Mouse (Mus musculus): ENCODE data around the gene Tnk1. TPM values are rescaled to one million over a fixed set of nuclear protein-coding genes. Genes with fewer than 3 reads are reported as not detected.

The Tnk1 gene
- polyA plus RNA-seq, 1 experiment from 2014 or later, result 1.1 TPM

- no peak overlapping the region for H3K9ac ChIP-seq (replicated peaks; ENCODE audit: low read length)
- H3K36me3 ChIP-seq (replicated peaks; ENCODE audit: control insufficient read depth, insufficient read depth, low read depth, low read length), result no peaks in the 10 kb centered on the region
- H3K4me1 ChIP-seq (ENCODE audit: control insufficient read depth, insufficient read depth, low read length), result no peaks in the 10 kb centered on the region
- H3K4me3 ChIP-seq (ENCODE audit: low read depth, low read length), result no peak overlapping the region
- H3K9me3 ChIP-seq (replicated peaks; ENCODE audit: control insufficient read depth, low read length), result peaks cover 3% of the 10 kb centered on the region; the same call in 1 of the 2 replicates
- DNase-seq (ENCODE audit: low spot score) (no peak), ATAC-seq (replicated peaks; ENCODE audit: insufficient number of reproducible peaks, low FRiP score, low TSS enrichment, low read depth) (no peak)
- WGBS, result 90% methylated on average over 12 of the region's 12 CpGs
- no peak overlapping the region for H3K4me2 ChIP-seq (ENCODE audit: low read depth, low read length)
- no peaks in the 10 kb centered on the region for H3K27me3 ChIP-seq (ENCODE audit: control insufficient read depth, insufficient read depth, low read length)
- H3K27ac ChIP-seq (replicated peaks; ENCODE audit: low read depth, low read length), result no peak overlapping the region
Observed at GRCm38 (mm10) chr11:69816520-69816919, 42.0 kb downstream of the Tnk1 start.

GRCm38 (mm10) chr11:69815155-69815554 lies 43.4 kb downstream of the Tnk1 start, which contains the start of gene Gm39566:
Gene Gm39566 (minus strand): TSS chr11:69815298.
- Histone ChIP-seq H3K4me1 (ENCODE audit: control insufficient read depth, insufficient read depth, low read length) (no peaks in the 10 kb centered on the region), H3K9me3 (replicated peaks; ENCODE audit: control insufficient read depth, low read length) (peaks cover 3% of the 10 kb centered on the region; the same call in 1 of the 2 replicates), H3K4me2 (ENCODE audit: low read depth, low read length) (no peak within 1 kb of the TSS), H3K27ac (replicated peaks; ENCODE audit: low read depth, low read length) (no peak within 1 kb of the TSS), H3K9ac (replicated peaks; ENCODE audit: low read length) (no peak within 1 kb of the TSS), H3K36me3 (replicated peaks; ENCODE audit: control insufficient read depth, insufficient read depth, low read depth, low read length) (no peaks in the 10 kb centered on the region), H3K27me3 (ENCODE audit: control insufficient read depth, insufficient read depth, low read length) (no peaks in the 10 kb centered on the region), H3K4me3 (ENCODE audit: low read depth, low read length) (no peak within 1 kb of the TSS)
- 61% methylated on average over 10 of the region's 10 CpGs for WGBS
- ATAC-seq (replicated peaks; ENCODE audit: insufficient number of reproducible peaks, low FRiP score, low TSS enrichment, low read depth), result no peak
- no peak for DNase-seq (ENCODE audit: low spot score)

GRCm38 (mm10) chr11:69810280-69810679 lies 48.2 kb downstream of the Tnk1 start:
- Histone ChIP-seq H3K27me3 (ENCODE audit: control insufficient read depth, insufficient read depth, low read length) (0 out of 2 replicates have a peak, but pooled peaks cover 3% of the 10 kb centered on the region), H3K9me3 (replicated peaks; ENCODE audit: control insufficient read depth, low read length) (no peaks in the 10 kb centered on the region; the same call in 1 of the 2 replicates), H3K27ac (replicated peaks; ENCODE audit: low read depth, low read length) (no peak overlapping the region), H3K4me3 (ENCODE audit: low read depth, low read length) (no peak overlapping the region), H3K36me3 (replicated peaks; ENCODE audit: control insufficient read depth, insufficient read depth, low read depth, low read length) (no peaks in the 10 kb centered on the region), H3K4me1 (ENCODE audit: control insufficient read depth, insufficient read depth, low read length) (no peaks in the 10 kb centered on the region), H3K4me2 (ENCODE audit: low read depth, low read length) (no peak overlapping the region), H3K9ac (replicated peaks; ENCODE audit: low read length) (no peak overlapping the region)
- ATAC-seq (replicated peaks; ENCODE audit: insufficient number of reproducible peaks, low FRiP score, low TSS enrichment, low read depth) (no peak), DNase-seq (ENCODE audit: low spot score) (no peak)

GRCm38 (mm10) chr11:69807641-69808040 lies 50.9 kb downstream of the Tnk1 start:
- H3K9ac ChIP-seq (replicated peaks; ENCODE audit: low read length), result no peak overlapping the region
- no peaks in the 10 kb centered on the region for H3K36me3 ChIP-seq (replicated peaks; ENCODE audit: control insufficient read depth, insufficient read depth, low read depth, low read length)
- DNase-seq (ENCODE audit: low spot score) (no peak), ATAC-seq (replicated peaks; ENCODE audit: insufficient number of reproducible peaks, low FRiP score, low TSS enrichment, low read depth) (no peak)
- H3K4me2 ChIP-seq (ENCODE audit: low read depth, low read length), result no peak overlapping the region
- H3K4me1 ChIP-seq (ENCODE audit: control insufficient read depth, insufficient read depth, low read length), result peaks cover 10% of the 10 kb centered on the region
- no peak overlapping the region for H3K4me3 ChIP-seq (ENCODE audit: low read depth, low read length)
- 76% methylated on average over 2 of the region's 2 CpGs for WGBS
- H3K27me3 ChIP-seq (ENCODE audit: control insufficient read depth, insufficient read depth, low read length), result peaks cover 24% of the 10 kb centered on the region
- H3K27ac ChIP-seq (replicated peaks; ENCODE audit: low read depth, low read length), result no peak overlapping the region
- H3K9me3 ChIP-seq (replicated peaks; ENCODE audit: control insufficient read depth, low read length), result no peaks in the 10 kb centered on the region; the same call in 1 of the 2 replicates

GRCm38 (mm10) chr11:69806378-69806777 lies 52.2 kb downstream of the Tnk1 start:
- H3K27me3 ChIP-seq (ENCODE audit: control insufficient read depth, insufficient read depth, low read length), result peaks cover 36% of the 10 kb centered on the region
- no peak overlapping the region for H3K4me3 ChIP-seq (ENCODE audit: low read depth, low read length)
- H3K27ac ChIP-seq (replicated peaks; ENCODE audit: low read depth, low read length), result no peak overlapping the region
- DNase-seq (ENCODE audit: low spot score) (no peak), ATAC-seq (replicated peaks; ENCODE audit: insufficient number of reproducible peaks, low FRiP score, low TSS enrichment, low read depth) (no peak)
- no peak overlapping the region for H3K4me2 ChIP-seq (ENCODE audit: low read depth, low read length)
- no peaks in the 10 kb centered on the region; the same call in 1 of the 2 replicates for H3K9me3 ChIP-seq (replicated peaks; ENCODE audit: control insufficient read depth, low read length)
- no peaks in the 10 kb centered on the region for H3K36me3 ChIP-seq (replicated peaks; ENCODE audit: control insufficient read depth, insufficient read depth, low read depth, low read length)
- no peak overlapping the region for H3K9ac ChIP-seq (replicated peaks; ENCODE audit: low read length)
- WGBS, result 77% methylated on average over 4 of the region's 4 CpGs
- peaks cover 15% of the 10 kb centered on the region for H3K4me1 ChIP-seq (ENCODE audit: control insufficient read depth, insufficient read depth, low read length)

GRCm38 (mm10) chr11:69804972-69805909 lies 53.3 kb downstream of the Tnk1 start, which contains the start of gene Tmem102:
Gene Tmem102 (minus strand): TSS chr11:69805624.
- ATAC-seq (replicated peaks; ENCODE audit: insufficient number of reproducible peaks, low FRiP score, low TSS enrichment, low read depth) (no peak), DNase-seq (ENCODE audit: low spot score) (no peak)
- Histone ChIP-seq H3K36me3 (replicated peaks; ENCODE audit: control insufficient read depth, insufficient read depth, low read depth, low read length) (no peaks in the 10 kb centered on the region), H3K9me3 (replicated peaks; ENCODE audit: control insufficient read depth, low read length) (no peaks in the 10 kb centered on the region; the same call in 1 of the 2 replicates), H3K27ac (replicated peaks; ENCODE audit: low read depth, low read length) (no peak within 1 kb of the TSS), H3K4me2 (ENCODE audit: low read depth, low read length) (peak within 1 kb of the TSS; percentile 94), H3K27me3 (ENCODE audit: control insufficient read depth, insufficient read depth, low read length) (peaks cover 38% of the 10 kb centered on the region), H3K4me3 (ENCODE audit: low read depth, low read length) (no peak within 1 kb of the TSS), H3K4me1 (ENCODE audit: control insufficient read depth, insufficient read depth, low read length) (peaks cover 15% of the 10 kb centered on the region), H3K9ac (replicated peaks; ENCODE audit: low read length) (no peak within 1 kb of the TSS)
- WGBS, result 5% methylated on average over 29 of the region's 29 CpGs

GRCm38 (mm10) chr11:69804652-69804940 lies 53.9 kb downstream of the Tnk1 start:
- Histone ChIP-seq H3K27me3 (ENCODE audit: control insufficient read depth, insufficient read depth, low read length) (peaks cover 38% of the 10 kb centered on the region), H3K4me1 (ENCODE audit: control insufficient read depth, insufficient read depth, low read length) (peaks cover 19% of the 10 kb centered on the region), H3K36me3 (replicated peaks; ENCODE audit: control insufficient read depth, insufficient read depth, low read depth, low read length) (no peaks in the 10 kb centered on the region), H3K9me3 (replicated peaks; ENCODE audit: control insufficient read depth, low read length) (no peaks in the 10 kb centered on the region; the same call in 1 of the 2 replicates), H3K9ac (replicated peaks; ENCODE audit: low read length) (no peak overlapping the region), H3K4me2 (ENCODE audit: low read depth, low read length) (peak overlapping the region; percentile 94; the same call in 1 of the 2 replicates), H3K4me3 (ENCODE audit: low read depth, low read length) (no peak overlapping the region), H3K27ac (replicated peaks; ENCODE audit: low read depth, low read length) (no peak overlapping the region)
- WGBS, result 6% methylated on average over 12 of the region's 12 CpGs
- ATAC-seq (replicated peaks; ENCODE audit: insufficient number of reproducible peaks, low FRiP score, low TSS enrichment, low read depth) (no peak), DNase-seq (ENCODE audit: low spot score) (no peak)
